Comparison of ENCODE assay signal across 9 mouse cellular contexts in genomic region chr8:117303666-117304065, GRCm38 (mm10). TPM values are rescaled to one million over a fixed set of nuclear protein-coding genes. Genes with fewer than 3 reads are reported as not detected.
DNase-seq lines count a peak whose midpoint lies in the region; ATAC-seq and TF ChIP-seq lines count a peak whose summit lies in the region.
"Had no signal": no experiment of that assay in that cellular context is flagged by ENCODE, and none has a peak within 500 bp of the region (broad histone marks: within the 10 kb centered on the region; RNA-seq: fewer than 3 reads in every experiment).

No protein-coding gene starts in this region.

- peak in 1 of 2 experiments; percentile 50 for DNase-seq in heart, adult 2 months
- no peak for DNase-seq in heart, postnatal 10 days
- no peak for DNase-seq in limb, embryonic 10.5 days (ENCODE audit: low spot score)
- DNase-seq in splenic B cell, adult 2 months (ENCODE audit: low read depth, low spot score), result peak; percentile 82
- no peak for DNase-seq in right cerebral cortex, adult 18-20 months
- no peak for DNase-seq in layer of hippocampus, postnatal 25 days (ENCODE audit: extremely low spot score in 1 of 2, low spot score in 1 of 2)
- DNase-seq: left cerebral cortex, postnatal 4 days had no signal

- ATAC-seq in neural tube, embryonic 13.5 days (ENCODE audit: low read depth), result no peak
- ATAC-seq in neural tube, embryonic 15.5 days (ENCODE audit: low FRiP score), result no peak; the same call in 1 of the 2 replicates

- no peaks in the 10 kb centered on the region for H3K27me3 ChIP-seq in heart, adult 2 months (ENCODE audit: control insufficient read depth, insufficient read depth, low read length)
- H3K27me3 ChIP-seq in neural tube, embryonic 13.5 days, result no peaks in the 10 kb centered on the region
- no peaks in the 10 kb centered on the region for H3K27me3 ChIP-seq in neural tube, embryonic 15.5 days (replicated peaks)
- no peaks in the 10 kb centered on the region for H3K27me3 ChIP-seq in limb, embryonic 10.5 days (ENCODE audit: low read depth, poor library complexity, severe bottlenecking)
- H3K27me3 ChIP-seq in splenic B cell, adult 2 months (ENCODE audit: control insufficient read depth, insufficient read depth, low read length, poor library complexity, severe bottlenecking), result no peaks in the 10 kb centered on the region

- 33% methylated on average over 9 of the region's 9 CpGs for WGBS in heart, adult 2 months
- WGBS in neural tube, embryonic 13.5 days, result 48% methylated on average over 9 of the region's 9 CpGs
- WGBS in neural tube, embryonic 15.5 days, result 56% methylated on average over 9 of the region's 9 CpGs
- WGBS in limb, embryonic 10.5 days, result 66% methylated on average over 9 of the region's 9 CpGs

- H3K4me2 ChIP-seq in neural tube, embryonic 13.5 days, result no peak overlapping the region
- H3K4me2 ChIP-seq in neural tube, embryonic 15.5 days, result no peak overlapping the region

- H3K9me3 ChIP-seq in neural tube, embryonic 13.5 days, result no peaks in the 10 kb centered on the region
- no peaks in the 10 kb centered on the region for H3K9me3 ChIP-seq in neural tube, embryonic 15.5 days (replicated peaks)
- H3K9me3 ChIP-seq in limb, embryonic 10.5 days (replicated peaks), result no peaks in the 10 kb centered on the region

- TF ChIP-seq CTCF in heart, adult 2 months (IDR thresholded peaks at IDR 0.05), result no peak

- H3K27ac ChIP-seq in heart, adult 2 months, result peak overlapping the region; percentile 23; the same call in 1 of the 2 replicates
- peak overlapping the region; percentile 52 for H3K27ac ChIP-seq in neural tube, embryonic 13.5 days (replicated peaks)
- H3K27ac ChIP-seq in neural tube, embryonic 15.5 days (replicated peaks), result no peak overlapping the region
- H3K27ac ChIP-seq in limb, embryonic 10.5 days, result peak overlapping the region; percentile 58; the same call in 1 of the 2 replicates

- H3K36me3 ChIP-seq in heart, adult 2 months (ENCODE audit: control insufficient read depth, insufficient read depth, low read length), result no peaks in the 10 kb centered on the region
- H3K36me3 ChIP-seq in neural tube, embryonic 13.5 days, result no peaks in the 10 kb centered on the region
- no peaks in the 10 kb centered on the region for H3K36me3 ChIP-seq in neural tube, embryonic 15.5 days
- 0 out of 2 replicates have a peak, but pooled peaks cover 2% of the 10 kb centered on the region for H3K36me3 ChIP-seq in limb, embryonic 10.5 days
- no peaks in the 10 kb centered on the region for H3K36me3 ChIP-seq in splenic B cell, adult 2 months (ENCODE audit: control insufficient read depth, insufficient read depth, low read length, poor library complexity, severe bottlenecking)

- H3K4me1 ChIP-seq in heart, adult 2 months (ENCODE audit: control insufficient read depth, insufficient read depth, low read length), result peaks cover 20% of the 10 kb centered on the region
- peaks cover 81% of the 10 kb centered on the region for H3K4me1 ChIP-seq in neural tube, embryonic 13.5 days (replicated peaks)
- H3K4me1 ChIP-seq in neural tube, embryonic 15.5 days, result peaks cover 68% of the 10 kb centered on the region
- H3K4me1 ChIP-seq in limb, embryonic 10.5 days, result peaks cover 77% of the 10 kb centered on the region

- intact Hi-C loops in heart, adult 2 months (cut with DNase I), result no loop called here
- intact Hi-C loops in heart, postnatal 10 days (cut with DNase I), result no loop called here

- TF ChIP-seq POLR2A in heart, adult 2 months (IDR thresholded peaks at IDR 0.05; ENCODE audit: insufficient read depth, low read depth, low read length), result no peak

- TF ChIP-seq EP300 in heart, adult 2 months (IDR thresholded peaks at IDR 0.05; ENCODE audit: insufficient read depth, low read depth, low read length), result 0 out of 2 replicates have a peak, but pooled peaks have one; percentile 26

- no peak overlapping the region for H3K9ac ChIP-seq in heart, adult 2 months (ENCODE audit: low read depth, low read length)
- H3K9ac ChIP-seq in neural tube, embryonic 13.5 days, result no peak overlapping the region
- H3K9ac ChIP-seq in neural tube, embryonic 15.5 days (replicated peaks), result no peak overlapping the region

- no peak overlapping the region for H3K4me3 ChIP-seq in heart, adult 2 months
- H3K4me3 ChIP-seq in neural tube, embryonic 13.5 days, result no peak overlapping the region
- H3K4me3 ChIP-seq in neural tube, embryonic 15.5 days (replicated peaks), result no peak overlapping the region
- no peak overlapping the region for H3K4me3 ChIP-seq in limb, embryonic 10.5 days

- no peaks in the 10 kb centered on the region for H3K79me2 ChIP-seq in heart, adult 2 months (replicated peaks; ENCODE audit: control insufficient read depth, insufficient read depth, low read length)

RNA-seq across cellular contexts. Expression of gene Cmip, which starts 46.8 kb away (rescaled TPM):
- 10 to 100 TPM; 20.1 to 20.8 TPM for total RNA-seq in heart, adult 2 months (2021)
- 11.8 and 13.6 TPM in 2 replicates for polyA plus RNA-seq in heart, adult 2 months (2012; rRNA removed)
- total RNA-seq in heart, postnatal 10 days (2021), result 10 to 100 TPM; 32.8 to 38.5 TPM
- 106 and 115 TPM in 2 replicates for polyA plus RNA-seq in neural tube, embryonic 13.5 days (2015; fragmentation: Nextera tagmentation; extraction: Ambion mirVana)
- polyA plus RNA-seq in neural tube, embryonic 15.5 days (2015; fragmentation: Nextera tagmentation; extraction: Ambion mirVana), result 135 and 193 TPM in 2 replicates
- polyA plus RNA-seq in limb, embryonic 10.5 days (2016; fragmentation: Nextera tagmentation; extraction: Ambion mirVana), result 7.6 and 8.2 TPM in 2 replicates
- 100 to 1,000 TPM; 288 to 289 TPM for total RNA-seq in layer of hippocampus, postnatal 25 days (2021)
